Mouse (Mus musculus): ENCODE measurements around the gene Chrd. TPM values are rescaled to one million over a fixed set of nuclear protein-coding genes. Genes with fewer than 3 reads are reported as not detected.
A peak's percentile ranks its signal among the peaks of the same experiment; 100 is the strongest.

Chrd gene
- polyA plus RNA-seq, 1 experiment from 2014 or later: 3.8 TPM

GRCm38 (mm10) chr16:20701729-20702521 lies 31.0 kb upstream of the Chrd start:
- Histone ChIP-seq H3K36me3 (no peaks in the 10 kb centered on the region), H3K4me3 (no peak overlapping the region), H3K9me3 (no peaks in the 10 kb centered on the region), H3K9ac (no peak overlapping the region), H3K4me2 (0 out of 2 replicates have a peak overlapping the region, but pooled peaks have one; percentile 7), H3K27ac (no peak overlapping the region), H3K4me1 (peaks cover 16% of the 10 kb centered on the region), H3K27me3 (no peaks in the 10 kb centered on the region)
- WGBS: 30% methylated on average over 10 of the region's 12 CpGs
- ATAC-seq (ENCODE audit: borderline replicate concordance, extremely low read depth, low FRiP score, low TSS enrichment): peak; percentile 13; the same call in 1 of the 2 replicates

GRCm38 (mm10) chr16:20702522-20702893 lies 30.4 kb upstream of the Chrd start:
- Histone ChIP-seq H3K36me3 (no peaks in the 10 kb centered on the region), H3K27me3 (no peaks in the 10 kb centered on the region), H3K27ac (no peak overlapping the region), H3K4me1 (peaks cover 16% of the 10 kb centered on the region), H3K4me3 (no peak overlapping the region), H3K9me3 (no peaks in the 10 kb centered on the region), H3K9ac (no peak overlapping the region), H3K4me2 (0 out of 2 replicates have a peak overlapping the region, but pooled peaks have one; percentile 3)
- WGBS: 10% methylated on average over 8 of the region's 8 CpGs
- peak; percentile 56; the same call in 1 of the 2 replicates for ATAC-seq (ENCODE audit: borderline replicate concordance, extremely low read depth, low FRiP score, low TSS enrichment)

DNA sequence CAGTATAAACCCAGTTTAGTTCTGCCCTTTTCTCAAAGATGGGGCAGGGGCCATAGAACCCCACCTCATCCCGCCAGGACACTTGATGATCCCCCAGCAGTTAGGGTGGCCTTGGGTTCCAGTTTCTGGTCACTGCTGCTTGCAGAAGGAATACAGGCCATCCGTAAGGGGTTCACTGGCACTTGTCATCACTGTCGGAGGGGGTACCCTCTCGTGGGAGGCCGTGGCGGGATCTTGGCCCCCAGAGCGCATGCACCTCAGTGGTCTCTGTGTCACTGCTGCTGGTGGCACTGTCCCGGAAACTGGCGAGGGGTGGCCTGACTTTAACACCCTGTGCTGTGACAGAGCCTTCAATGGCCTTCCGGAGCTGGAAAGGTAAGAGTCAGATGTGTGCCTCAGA lies 29.9 kb upstream of the Chrd start:
- ATAC-seq (ENCODE audit: borderline replicate concordance, extremely low read depth, low FRiP score, low TSS enrichment): no peak
- H3K4me1 ChIP-seq: peaks cover 16% of the 10 kb centered on the region
- H3K9ac ChIP-seq: no peak overlapping the region
- no peaks in the 10 kb centered on the region for H3K27me3 ChIP-seq
- no peaks in the 10 kb centered on the region; the same call in 1 of the 2 replicates for H3K36me3 ChIP-seq
- WGBS: 87% methylated on average over 10 of the region's 10 CpGs
- H3K27ac ChIP-seq: no peak overlapping the region
- H3K4me2 ChIP-seq: no peak overlapping the region
- H3K4me3 ChIP-seq: no peak overlapping the region
- H3K9me3 ChIP-seq: no peaks in the 10 kb centered on the region

DNA sequence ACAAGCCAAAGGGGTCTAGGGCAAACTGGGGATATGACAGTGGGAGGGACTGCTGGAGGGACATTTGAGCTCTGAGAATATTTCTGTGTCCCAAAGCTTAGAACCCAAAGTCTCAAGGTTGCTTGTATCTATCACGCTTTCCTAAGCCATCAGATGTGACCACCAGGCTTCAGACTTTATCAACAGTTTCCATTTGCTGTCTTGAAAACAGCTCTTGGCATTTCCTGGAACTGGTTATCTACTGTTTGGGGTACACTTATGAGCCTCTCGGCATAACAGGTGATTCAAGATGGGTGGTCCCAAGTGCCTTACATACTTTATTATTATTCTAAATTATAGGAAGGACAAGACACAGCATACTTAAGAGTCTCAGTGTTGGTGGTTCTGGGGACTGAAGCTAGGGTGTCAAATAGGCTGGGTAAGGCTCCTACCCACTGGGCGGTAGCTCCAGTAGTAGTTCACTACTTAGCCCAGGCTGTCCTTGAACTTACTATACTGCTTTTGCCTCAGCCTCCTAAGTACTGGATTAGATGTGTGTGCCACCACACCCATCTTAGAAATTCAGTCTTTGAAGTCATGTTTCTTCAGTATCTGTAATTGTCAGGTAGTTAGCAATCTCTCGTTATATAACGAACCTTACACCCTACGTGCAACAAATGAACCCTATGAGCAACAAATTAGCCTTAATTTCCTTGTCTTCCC lies 29.1 kb upstream of the Chrd start:
- no peak overlapping the region for H3K9ac ChIP-seq
- H3K4me2 ChIP-seq: no peak overlapping the region
- H3K4me3 ChIP-seq: no peak overlapping the region
- H3K4me1 ChIP-seq: peaks cover 16% of the 10 kb centered on the region
- no peak for ATAC-seq (ENCODE audit: borderline replicate concordance, extremely low read depth, low FRiP score, low TSS enrichment)
- no peak overlapping the region for H3K27ac ChIP-seq
- H3K36me3 ChIP-seq: no peaks in the 10 kb centered on the region; the same call in 1 of the 2 replicates
- H3K9me3 ChIP-seq: no peaks in the 10 kb centered on the region
- 86% methylated on average over 6 of the region's 6 CpGs for WGBS
- no peaks in the 10 kb centered on the region for H3K27me3 ChIP-seq

DNA sequence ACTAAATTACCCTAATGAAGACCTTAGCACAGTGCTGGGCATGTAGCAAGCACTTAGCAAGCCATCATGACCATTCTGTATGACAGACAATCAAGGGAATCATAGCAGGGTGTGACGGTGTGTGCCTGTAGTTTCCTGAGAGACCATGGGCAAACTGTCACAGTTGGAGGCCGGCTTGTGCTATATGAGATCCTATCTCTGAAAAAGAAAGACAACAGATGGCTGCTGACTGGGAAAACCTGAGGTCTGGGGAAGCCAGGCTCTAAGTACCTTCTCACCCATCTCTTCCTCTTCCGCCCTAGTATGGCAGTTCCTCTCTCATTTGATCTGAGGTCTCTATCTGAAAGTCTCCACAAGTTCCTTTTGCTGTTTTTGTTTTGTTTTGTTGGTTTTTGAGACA lies 27.1 kb upstream of the Chrd start:
- Histone ChIP-seq H3K4me3 (no peak overlapping the region), H3K9me3 (no peaks in the 10 kb centered on the region), H3K4me2 (no peak overlapping the region), H3K27me3 (no peaks in the 10 kb centered on the region), H3K27ac (no peak overlapping the region), H3K9ac (no peak overlapping the region), H3K36me3 (peaks cover 3% of the 10 kb centered on the region; the same call in 1 of the 2 replicates), H3K4me1 (peaks cover 16% of the 10 kb centered on the region)
- no peak for ATAC-seq (ENCODE audit: borderline replicate concordance, extremely low read depth, low FRiP score, low TSS enrichment)
- WGBS: 87% methylated on average over 3 of the region's 3 CpGs

- Histone ChIP-seq H3K9ac (no peak overlapping the region), H3K4me2 (no peak overlapping the region), H3K27ac (no peak overlapping the region), H3K9me3 (no peaks in the 10 kb centered on the region), H3K36me3 (peaks cover 3% of the 10 kb centered on the region; the same call in 1 of the 2 replicates), H3K27me3 (no peaks in the 10 kb centered on the region), H3K4me1 (peaks cover 12% of the 10 kb centered on the region), H3K4me3 (no peak overlapping the region)
- ATAC-seq (ENCODE audit: borderline replicate concordance, extremely low read depth, low FRiP score, low TSS enrichment): no peak
- 84% methylated on average over 2 of the region's 2 CpGs for WGBS
These were observed 26.4 kb upstream of the Chrd start for GRCm38 (mm10) chr16:20706407-20707055.

DNA sequence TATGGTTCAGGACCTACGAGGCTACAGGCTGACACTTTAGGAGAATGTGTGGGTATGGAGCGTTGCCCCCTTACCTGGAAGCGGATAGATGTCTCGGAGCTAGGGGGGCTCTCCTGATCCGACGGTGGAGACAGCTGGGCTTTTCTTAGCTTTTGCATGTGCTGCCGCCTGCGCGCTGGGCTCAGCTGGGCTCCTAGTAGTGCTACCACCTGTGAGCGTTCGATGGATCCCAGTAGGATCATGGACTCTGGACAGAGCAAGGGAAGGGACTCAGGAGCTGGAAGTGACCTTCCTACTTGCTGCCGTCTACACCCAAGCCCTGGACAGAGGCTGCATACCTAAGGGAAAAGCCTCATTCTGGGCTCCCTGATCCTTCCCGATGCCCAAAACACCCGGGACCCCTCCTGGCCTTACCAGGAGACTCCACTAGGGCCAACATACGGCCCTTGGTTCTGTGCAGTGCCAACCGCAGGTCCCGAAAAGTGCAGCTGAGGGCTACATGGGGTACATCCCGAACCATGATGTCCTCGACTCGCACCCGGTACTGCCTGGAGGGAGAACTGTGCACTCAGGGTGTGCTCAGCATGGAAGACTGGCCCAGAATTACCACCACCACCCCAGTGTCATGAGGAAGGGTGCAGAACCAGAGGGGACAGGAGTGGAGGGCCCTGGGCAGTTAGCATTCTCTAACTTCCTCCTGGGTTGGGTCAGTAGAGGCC lies 24.5 kb upstream of the Chrd start:
- H3K36me3 ChIP-seq: peaks cover 3% of the 10 kb centered on the region; the same call in 1 of the 2 replicates
- no peak overlapping the region for H3K4me2 ChIP-seq
- H3K27me3 ChIP-seq: no peaks in the 10 kb centered on the region
- no peak overlapping the region for H3K4me3 ChIP-seq
- no peak overlapping the region for H3K9ac ChIP-seq
- WGBS: 92% methylated on average over 21 of the region's 21 CpGs
- H3K27ac ChIP-seq: no peak overlapping the region
- ATAC-seq (ENCODE audit: borderline replicate concordance, extremely low read depth, low FRiP score, low TSS enrichment): no peak
- H3K4me1 ChIP-seq: no peaks in the 10 kb centered on the region
- no peaks in the 10 kb centered on the region for H3K9me3 ChIP-seq

DNA sequence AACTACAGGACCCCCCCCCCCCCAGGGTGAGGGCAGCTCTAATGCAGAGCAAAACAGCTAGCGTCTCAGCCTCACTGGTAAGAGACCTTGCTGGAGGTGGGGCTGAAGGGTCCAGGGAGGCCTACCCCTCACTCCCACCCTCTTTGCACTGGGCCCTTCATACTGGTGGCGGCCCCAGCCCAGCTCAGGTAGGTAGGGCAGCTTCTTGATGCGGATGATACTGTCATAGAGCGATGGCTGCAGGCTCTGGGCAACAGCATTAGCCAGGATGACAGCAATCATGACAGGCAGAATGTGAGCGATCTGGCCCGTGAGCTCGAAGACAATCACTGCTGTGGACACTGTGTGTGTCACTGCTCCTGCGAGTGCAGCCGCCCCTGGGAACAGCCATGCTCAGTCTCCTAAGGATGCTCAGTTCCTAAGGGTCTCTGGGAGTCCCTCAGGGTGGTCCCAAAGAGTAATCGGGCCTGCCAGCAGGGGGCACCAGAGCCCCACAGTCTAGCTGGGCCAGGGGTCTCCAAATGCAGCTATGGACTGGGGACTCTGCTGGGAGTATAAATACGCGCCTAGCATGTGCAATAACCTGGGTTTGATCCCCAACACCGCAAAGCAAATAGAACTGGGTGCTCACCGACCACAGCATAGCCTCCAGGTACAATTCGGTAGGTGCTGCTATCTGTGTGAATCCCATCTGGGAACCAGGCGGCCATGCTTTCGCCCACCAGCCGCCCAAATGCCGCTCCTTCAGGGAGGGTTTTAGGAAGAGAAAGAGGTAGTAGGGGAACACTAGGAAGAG lies 23.8 kb upstream of the Chrd start:
- ATAC-seq (ENCODE audit: borderline replicate concordance, extremely low read depth, low FRiP score, low TSS enrichment): peak; percentile 29; the same call in 1 of the 2 replicates
- no peak overlapping the region for H3K4me3 ChIP-seq
- no peak overlapping the region for H3K9ac ChIP-seq
- H3K4me1 ChIP-seq: no peaks in the 10 kb centered on the region
- H3K27me3 ChIP-seq: no peaks in the 10 kb centered on the region
- 73% methylated on average over 19 of the region's 19 CpGs for WGBS
- no peaks in the 10 kb centered on the region for H3K9me3 ChIP-seq
- H3K36me3 ChIP-seq: peaks cover 3% of the 10 kb centered on the region; the same call in 1 of the 2 replicates
- H3K27ac ChIP-seq: no peak overlapping the region
- no peak overlapping the region for H3K4me2 ChIP-seq

DNA sequence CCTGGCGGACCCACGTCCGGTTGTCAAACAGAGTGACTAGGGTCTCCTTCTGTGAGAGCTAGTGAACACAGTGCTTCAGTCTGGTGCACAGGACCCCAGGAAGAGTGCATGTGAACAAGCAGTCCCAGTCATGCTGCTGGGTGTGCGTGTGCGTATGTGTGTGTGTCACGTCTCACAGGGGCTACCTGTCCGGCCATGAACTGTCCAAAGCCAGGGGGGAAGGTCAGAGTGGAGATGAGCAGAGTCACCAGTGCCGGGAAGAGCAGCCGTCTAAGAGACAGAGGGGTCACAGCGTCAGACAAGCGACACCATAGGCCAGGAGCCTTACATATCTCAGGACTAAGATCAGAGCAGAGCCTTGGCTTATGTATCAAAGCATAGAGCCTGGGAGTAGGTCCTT lies 22.6 kb upstream of the Chrd start:
- ATAC-seq (ENCODE audit: borderline replicate concordance, extremely low read depth, low FRiP score, low TSS enrichment): no peak
- Histone ChIP-seq H3K27ac (no peak overlapping the region), H3K9ac (no peak overlapping the region), H3K4me2 (no peak overlapping the region), H3K4me1 (peaks cover 9% of the 10 kb centered on the region), H3K27me3 (no peaks in the 10 kb centered on the region), H3K4me3 (no peak overlapping the region), H3K9me3 (no peaks in the 10 kb centered on the region), H3K36me3 (peaks cover 3% of the 10 kb centered on the region; the same call in 1 of the 2 replicates)
- 93% methylated on average over 11 of the region's 11 CpGs for WGBS

DNA sequence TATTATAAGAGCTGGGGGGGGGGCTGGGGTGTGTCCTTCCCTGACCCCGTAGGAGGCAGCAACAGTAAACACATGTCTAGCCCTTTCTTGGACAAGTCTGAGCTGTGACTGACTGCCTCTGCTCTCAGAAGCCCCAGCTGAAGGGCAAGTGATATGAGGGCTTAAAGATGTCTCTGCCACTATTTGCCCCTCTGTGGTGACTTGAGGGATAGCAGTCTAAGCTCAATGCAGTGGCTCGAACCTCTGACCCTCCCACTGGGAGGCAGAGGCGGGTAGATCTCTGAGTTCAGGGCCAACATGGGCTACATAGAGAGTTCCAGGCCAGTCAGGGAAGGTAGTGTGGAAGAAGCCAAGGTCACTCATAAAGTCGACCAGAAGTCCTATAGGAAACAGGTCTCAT lies 22.1 kb upstream of the Chrd start:
- Histone ChIP-seq H3K4me2 (no peak overlapping the region), H3K27me3 (no peaks in the 10 kb centered on the region), H3K4me3 (no peak overlapping the region), H3K4me1 (peaks cover 12% of the 10 kb centered on the region), H3K36me3 (peaks cover 3% of the 10 kb centered on the region; the same call in 1 of the 2 replicates), H3K9ac (no peak overlapping the region), H3K27ac (no peak overlapping the region), H3K9me3 (no peaks in the 10 kb centered on the region)
- WGBS: 74% methylated on average over 4 of the region's 4 CpGs
- no peak for ATAC-seq (ENCODE audit: borderline replicate concordance, extremely low read depth, low FRiP score, low TSS enrichment)

GRCm38 (mm10) chr16:20712190-20712589 lies 20.7 kb upstream of the Chrd start:
- WGBS: 76% methylated on average over 9 of the region's 9 CpGs
- Histone ChIP-seq H3K9me3 (no peaks in the 10 kb centered on the region), H3K9ac (no peak overlapping the region), H3K27me3 (no peaks in the 10 kb centered on the region), H3K4me2 (no peak overlapping the region), H3K27ac (no peak overlapping the region), H3K36me3 (peaks cover 3% of the 10 kb centered on the region; the same call in 1 of the 2 replicates), H3K4me3 (no peak overlapping the region), H3K4me1 (peaks cover 22% of the 10 kb centered on the region)
- ATAC-seq (ENCODE audit: borderline replicate concordance, extremely low read depth, low FRiP score, low TSS enrichment): no peak

Data from lung, embryonic 15.5 days (tissue).